Mouse (Mus musculus): ENCODE measurements around the gene Eif4e2. TPM values are rescaled to one million over a fixed set of nuclear protein-coding genes. Genes with fewer than 3 reads are reported as not detected.

Gene Eif4e2
- total RNA-seq, 2 experiments from 2014 or later, result 81.5 to 82.8 TPM

GRCm38 (mm10) chr1:87258484-87258883 lies 44.8 kb downstream of the Eif4e2 start:
- DNase-seq (ENCODE audit: low spot score in 2 of 2), result peak in 1 of 2 experiments; percentile 14

- no peak for DNase-seq (ENCODE audit: low spot score in 2 of 2)
Observed at GRCm38 (mm10) chr1:87259316-87259715, 45.6 kb downstream of the Eif4e2 start.

GRCm38 (mm10) chr1:87263257-87263656 lies 49.5 kb downstream of the Eif4e2 start:
- no peak for DNase-seq (ENCODE audit: low spot score in 2 of 2)

GRCm38 (mm10) chr1:87263796-87264133 lies 50.1 kb downstream of the Eif4e2 start:
- DNase-seq (ENCODE audit: low spot score in 2 of 2), result no peak

GRCm38 (mm10) chr1:87264134-87265006 lies 50.7 kb downstream of the Eif4e2 start, which contains the start of gene Efhd1:
Gene Efhd1 (plus strand): TSS chr1:87264363.
- peak in 1 of 2 experiments; percentile 26 for DNase-seq (ENCODE audit: low spot score in 2 of 2)

- DNase-seq (ENCODE audit: low spot score in 2 of 2), result no peak
Observed at GRCm38 (mm10) chr1:87265200-87265599, 51.5 kb downstream of the Eif4e2 start.

- DNase-seq (ENCODE audit: low spot score in 2 of 2), result no peak
Observed at GRCm38 (mm10) chr1:87266296-87267090, 52.8 kb downstream of the Eif4e2 start.

- no peak for DNase-seq (ENCODE audit: low spot score in 2 of 2)
Observed at GRCm38 (mm10) chr1:87270204-87270603, 56.5 kb downstream of the Eif4e2 start.

GRCm38 (mm10) chr1:87270641-87271467 lies 57.1 kb downstream of the Eif4e2 start:
- peak in 1 of 2 experiments; percentile 25 for DNase-seq (ENCODE audit: low spot score in 2 of 2)

GRCm38 (mm10) chr1:87271596-87271995 lies 57.9 kb downstream of the Eif4e2 start:
- DNase-seq (ENCODE audit: low spot score in 2 of 2), result no peak

- no peak for DNase-seq (ENCODE audit: low spot score in 2 of 2)
Observed at GRCm38 (mm10) chr1:87272462-87272861, 58.7 kb downstream of the Eif4e2 start.

GRCm38 (mm10) chr1:87273514-87273942 lies 59.8 kb downstream of the Eif4e2 start:
- DNase-seq (ENCODE audit: low spot score in 2 of 2), result peak; percentile 26 to 45

GRCm38 (mm10) chr1:87274134-87274533 lies 60.4 kb downstream of the Eif4e2 start:
- DNase-seq (ENCODE audit: low spot score in 2 of 2), result no peak

- DNase-seq (ENCODE audit: low spot score in 2 of 2), result no peak
Observed at GRCm38 (mm10) chr1:87275151-87275550, 61.4 kb downstream of the Eif4e2 start.

GRCm38 (mm10) chr1:87276056-87276455 lies 62.3 kb downstream of the Eif4e2 start:
- no peak for DNase-seq (ENCODE audit: low spot score in 2 of 2)

- no peak for DNase-seq (ENCODE audit: low spot score in 2 of 2)
Observed at GRCm38 (mm10) chr1:87280281-87280680, 66.6 kb downstream of the Eif4e2 start.

- DNase-seq (ENCODE audit: low spot score in 2 of 2), result no peak
Observed at GRCm38 (mm10) chr1:87281599-87282412, 68.1 kb downstream of the Eif4e2 start.

GRCm38 (mm10) chr1:87282413-87282788 lies 68.7 kb downstream of the Eif4e2 start:
- no peak for DNase-seq (ENCODE audit: low spot score in 2 of 2)

- no peak for DNase-seq (ENCODE audit: low spot score in 2 of 2)
Observed at GRCm38 (mm10) chr1:87283410-87283960, 69.8 kb downstream of the Eif4e2 start.

GRCm38 (mm10) chr1:87287105-87287504 lies 73.4 kb downstream of the Eif4e2 start:
- no peak for DNase-seq (ENCODE audit: low spot score in 2 of 2)

Measured in layer of hippocampus, postnatal 10 days (tissue).